Mouse (Mus musculus) hindbrain, embryonic 15.5 days (tissue): ENCODE measurements at regions not wholly inside any gene's neighbourhood (a gene's known extent, or its start where the extent isn't known, plus 50 kb on each side); places are given as distances from the start of the nearest gene placed in this dataset.

Experiments
- ATAC-seq: fragments of 200-750 bp; cut with Nextera tagmentation; 2 replicates; pipeline ENCODE4 v1.8.0; 2017; ENCODE audit warnings: low read depth, moderate number of reproducible peaks, moderate TSS enrichment; ENCODE audit not compliant: low FRiP score
- H3K27ac ChIP-seq: fragments of 300-500 bp; sonication (generic); replicated peaks from 2 replicates; pipeline ENCODE4 v1.5.1; 2015; ENCODE audit warnings: mild to moderate bottlenecking, inconsistent platforms
- H3K27me3 ChIP-seq: fragments of 300-500 bp; sonication (generic); 2 replicates; pipeline ENCODE4 v1.6.1; 2015; ENCODE audit warnings: control low read depth, inconsistent platforms
- H3K36me3 ChIP-seq: fragments of 300-500 bp; sonication (generic); 2 replicates; pipeline ENCODE4 v1.6.1; 2015; ENCODE audit warnings: control low read depth, inconsistent platforms
- H3K4me1 ChIP-seq: fragments of 300-500 bp; sonication (generic); replicated peaks from 2 replicates; pipeline ENCODE4 v1.6.1; 2015; ENCODE audit warnings: control low read depth, inconsistent platforms
- H3K4me2 ChIP-seq: fragments of 300-500 bp; sonication (generic); 2 replicates; pipeline ENCODE4 v1.6.1; 2015; ENCODE audit warnings: moderate library complexity, mild to moderate bottlenecking, inconsistent platforms
- H3K4me3 ChIP-seq: fragments of 300-500 bp; sonication (generic); 2 replicates; pipeline ENCODE4 v1.5.1; 2015; ENCODE audit warnings: mild to moderate bottlenecking, inconsistent platforms
- H3K9ac ChIP-seq: fragments of 300-500 bp; sonication (generic); 2 replicates; pipeline ENCODE4 v1.6.1; 2015; ENCODE audit warnings: inconsistent platforms
- H3K9me3 ChIP-seq: fragments of 300-500 bp; sonication (generic); 2 replicates; pipeline ENCODE4 v1.6.1; 2016; ENCODE audit warnings: control low read depth, inconsistent platforms
- WGBS: fragments of 180-500 bp; shearing (Covaris S2); methylation state at CpG from one replicate; pipeline ENCODE4 v1.1.7; 2015; 5-methylcytosine and 5-hydroxymethylcytosine counted together

- ATAC-seq: no peak
- Histone ChIP-seq H3K27ac (no peak overlapping the region), H3K27me3 (no peaks in the 10 kb centered on the region), H3K9ac (no peak overlapping the region), H3K4me3 (no peak overlapping the region), H3K9me3 (no peaks in the 10 kb centered on the region), H3K4me1 (no peaks in the 10 kb centered on the region), H3K36me3 (no peaks in the 10 kb centered on the region), H3K4me2 (no peak overlapping the region)
- 53% methylated on average over 3 of the region's 3 CpGs for WGBS
Measured at GRCm38 (mm10) chr14:73878866-73879419, 217.9 kb downstream of the Gm21750 start.

GRCm38 (mm10) chr14:73891451-73891850 lies 230.4 kb downstream of the Gm21750 start:
- WGBS: 82% methylated on average over 2 of the region's 2 CpGs
- Histone ChIP-seq H3K4me3 (no peak overlapping the region), H3K4me2 (no peak overlapping the region), H3K9ac (no peak overlapping the region), H3K36me3 (no peaks in the 10 kb centered on the region), H3K4me1 (no peaks in the 10 kb centered on the region), H3K27ac (no peak overlapping the region), H3K27me3 (no peaks in the 10 kb centered on the region), H3K9me3 (no peaks in the 10 kb centered on the region)
- ATAC-seq: no peak

GRCm38 (mm10) chr14:73894844-73895243 lies 233.8 kb downstream of the Gm21750 start:
- Histone ChIP-seq H3K4me3 (no peak overlapping the region), H3K4me2 (no peak overlapping the region), H3K27me3 (no peaks in the 10 kb centered on the region), H3K9ac (no peak overlapping the region), H3K27ac (no peak overlapping the region), H3K36me3 (no peaks in the 10 kb centered on the region), H3K9me3 (no peaks in the 10 kb centered on the region), H3K4me1 (no peaks in the 10 kb centered on the region)
- WGBS: 81% methylated on average over 2 of the region's 2 CpGs
- ATAC-seq: no peak

GRCm38 (mm10) chr14:73895266-73895665 lies 234.2 kb downstream of the Gm21750 start:
- Histone ChIP-seq H3K27me3 (no peaks in the 10 kb centered on the region), H3K27ac (no peak overlapping the region), H3K4me2 (no peak overlapping the region), H3K4me1 (no peaks in the 10 kb centered on the region), H3K9me3 (no peaks in the 10 kb centered on the region), H3K4me3 (no peak overlapping the region), H3K9ac (no peak overlapping the region), H3K36me3 (no peaks in the 10 kb centered on the region)
- no peak for ATAC-seq
- 75% methylated on average over 3 of the region's 3 CpGs for WGBS

GRCm38 (mm10) chr14:73899078-73899477 lies 238.1 kb downstream of the Gm21750 start:
- Histone ChIP-seq H3K27me3 (no peaks in the 10 kb centered on the region), H3K9me3 (no peaks in the 10 kb centered on the region), H3K4me2 (no peak overlapping the region), H3K4me3 (no peak overlapping the region), H3K36me3 (no peaks in the 10 kb centered on the region), H3K4me1 (no peaks in the 10 kb centered on the region), H3K9ac (no peak overlapping the region), H3K27ac (no peak overlapping the region)
- ATAC-seq: no peak

GRCm38 (mm10) chr14:73902085-73902713 lies 241.2 kb downstream of the Gm21750 start:
- H3K4me2 ChIP-seq: no peak overlapping the region
- H3K9ac ChIP-seq: no peak overlapping the region
- no peak for ATAC-seq
- no peaks in the 10 kb centered on the region for H3K36me3 ChIP-seq
- no peaks in the 10 kb centered on the region for H3K4me1 ChIP-seq
- H3K4me3 ChIP-seq: no peak overlapping the region
- no peaks in the 10 kb centered on the region for H3K9me3 ChIP-seq
- WGBS: 92% methylated on average over 6 of the region's 6 CpGs
- H3K27ac ChIP-seq: no peak overlapping the region
- H3K27me3 ChIP-seq: no peaks in the 10 kb centered on the region

- Histone ChIP-seq H3K4me3 (no peak overlapping the region), H3K4me2 (no peak overlapping the region), H3K4me1 (no peaks in the 10 kb centered on the region), H3K9me3 (no peaks in the 10 kb centered on the region), H3K27ac (no peak overlapping the region), H3K36me3 (no peaks in the 10 kb centered on the region), H3K27me3 (no peaks in the 10 kb centered on the region), H3K9ac (no peak overlapping the region)
- 68% methylated on average over 5 of the region's 5 CpGs for WGBS
- no peak for ATAC-seq
Measured at GRCm38 (mm10) chr14:73913756-73914448, 252.9 kb downstream of the Gm21750 start.

- ATAC-seq: no peak
Measured at GRCm38 (mm10) chr14:73915990-73916389, 255.0 kb downstream of the Gm21750 start.

GRCm38 (mm10) chr14:73931095-73931494 lies 270.1 kb downstream of the Gm21750 start:
- no peak for ATAC-seq
- H3K4me3 ChIP-seq: no peak overlapping the region
- 75% methylated on average over 2 of the region's 2 CpGs for WGBS

More at GRCm38 (mm10) chr14:73915990-73916389, 255.0 kb downstream of the Gm21750 start:
- H3K9ac ChIP-seq: no peak overlapping the region
- no peak overlapping the region for H3K27ac ChIP-seq
- H3K27me3 ChIP-seq: no peaks in the 10 kb centered on the region
- H3K4me2 ChIP-seq: no peak overlapping the region
- H3K9me3 ChIP-seq: no peaks in the 10 kb centered on the region
- H3K4me1 ChIP-seq: no peaks in the 10 kb centered on the region
- no peak overlapping the region for H3K4me3 ChIP-seq
- H3K36me3 ChIP-seq: no peaks in the 10 kb centered on the region

GRCm38 (mm10) chr14:73947316-73947715 lies 286.3 kb downstream of the Gm21750 start:
- Histone ChIP-seq H3K4me1 (no peaks in the 10 kb centered on the region), H3K9me3 (no peaks in the 10 kb centered on the region), H3K9ac (no peak overlapping the region), H3K4me3 (no peak overlapping the region), H3K27ac (no peak overlapping the region), H3K4me2 (no peak overlapping the region), H3K36me3 (no peaks in the 10 kb centered on the region), H3K27me3 (no peaks in the 10 kb centered on the region)
- no peak for ATAC-seq
- WGBS: 74% methylated on average over 2 of the region's 2 CpGs

More at GRCm38 (mm10) chr14:73931095-73931494, 270.1 kb downstream of the Gm21750 start:
- no peak overlapping the region for H3K27ac ChIP-seq
- no peak overlapping the region for H3K4me2 ChIP-seq
- no peaks in the 10 kb centered on the region for H3K4me1 ChIP-seq
- H3K27me3 ChIP-seq: no peaks in the 10 kb centered on the region
- H3K36me3 ChIP-seq: no peaks in the 10 kb centered on the region
- H3K9ac ChIP-seq: no peak overlapping the region
- H3K9me3 ChIP-seq: no peaks in the 10 kb centered on the region

- H3K4me2 ChIP-seq: no peak overlapping the region
- H3K36me3 ChIP-seq: no peaks in the 10 kb centered on the region
- H3K4me3 ChIP-seq: no peak overlapping the region
- H3K27me3 ChIP-seq: no peaks in the 10 kb centered on the region
- WGBS: 86% methylated on average over 4 of the region's 4 CpGs
- H3K27ac ChIP-seq: no peak overlapping the region
- H3K9ac ChIP-seq: no peak overlapping the region
- ATAC-seq: no peak
- no peaks in the 10 kb centered on the region for H3K9me3 ChIP-seq
- no peaks in the 10 kb centered on the region for H3K4me1 ChIP-seq
Measured at GRCm38 (mm10) chr14:73952511-73952910, 291.5 kb downstream of the Gm21750 start.

GRCm38 (mm10) chr14:73978694-73979093 lies 317.7 kb downstream of the Gm21750 start:
- Histone ChIP-seq H3K4me3 (no peak overlapping the region), H3K27ac (no peak overlapping the region), H3K36me3 (no peaks in the 10 kb centered on the region), H3K9me3 (no peaks in the 10 kb centered on the region), H3K4me1 (no peaks in the 10 kb centered on the region), H3K4me2 (no peak overlapping the region), H3K9ac (no peak overlapping the region), H3K27me3 (no peaks in the 10 kb centered on the region)
- WGBS: 100% methylated on average over 1 of the region's 1 CpGs
- ATAC-seq: no peak
